Mouse (Mus musculus) heart, adult 2 months (tissue): ENCODE results near the gene Zfp664. TPM values are rescaled to one million over a fixed set of nuclear protein-coding genes. Genes with fewer than 3 reads are reported as not detected.

Source experiments
- DNase-seq, 2 experiments: peaks; one replicate each; pipeline ENCODE4 v3.0.0; 2021
- H3K27ac ChIP-seq: fragments of 200-600 bp; 2 replicates; pipeline ENCODE4 v1.8.1; 2022
- H3K27me3 ChIP-seq: fragments of 200-500 bp; 2 replicates; pipeline ENCODE4 v1.6.1; 2012; ENCODE audit warnings: mild to moderate bottlenecking, low read length, inconsistent platforms, mixed read lengths; ENCODE audit not compliant: control insufficient read depth, insufficient read depth
- H3K36me3 ChIP-seq: fragments of 200-500 bp; 2 replicates; pipeline ENCODE4 v1.6.1; 2012; ENCODE audit warnings: low read length, inconsistent platforms; ENCODE audit not compliant: control insufficient read depth, insufficient read depth
- H3K4me1 ChIP-seq: fragments of 200-500 bp; 2 replicates; pipeline ENCODE4 v1.6.1; 2011; ENCODE audit warnings: low read length; ENCODE audit not compliant: control insufficient read depth, insufficient read depth
- H3K4me3 ChIP-seq: fragments of 200-600 bp; 2 replicates; pipeline ENCODE4 v1.8.1; 2022
- H3K79me2 ChIP-seq: fragments of 200-500 bp; replicated peaks from 2 replicates; pipeline ENCODE4 v1.6.1; 2012; ENCODE audit warnings: mild to moderate bottlenecking, inconsistent platforms, low read length, moderate library complexity, mixed read lengths; ENCODE audit not compliant: control insufficient read depth, insufficient read depth
- H3K9ac ChIP-seq: fragments of 200-500 bp; 2 replicates; pipeline ENCODE4 v1.6.1; 2012; ENCODE audit warnings: low read depth, mild to moderate bottlenecking, control low read depth, inconsistent platforms, low read length, mixed read lengths
- CTCF ChIP-seq: fragments of 200-600 bp; IDR thresholded peaks from 2 replicates; pipeline ENCODE4 v1.8.1; 2022; ENCODE audit warnings: antibody characterized with exemption, mild to moderate bottlenecking, moderate library complexity
- EP300 ChIP-seq: fragments of 200-500 bp; IDR thresholded peaks from 2 replicates; pipeline ENCODE4 v1.6.1; 2011; ENCODE audit warnings: low read depth, low read length, control low read depth; ENCODE audit not compliant: insufficient read depth
- POLR2A ChIP-seq: fragments of 200-500 bp; IDR thresholded peaks from 2 replicates; pipeline ENCODE4 v1.6.1; 2011; ENCODE audit warnings: mild to moderate bottlenecking, low read depth, low read length, control low read depth; ENCODE audit not compliant: insufficient read depth
- WGBS: fragments of 180-500 bp; shearing (Covaris S2); methylation state at CpG from one replicate; pipeline ENCODE4 v1.1.7; 2018; 5-methylcytosine and 5-hydroxymethylcytosine counted together
- intact Hi-C: fragments of 180-260 bp; cut with DNase I; formaldehyde crosslinking; loops from one replicate; pipeline ENCODE4 v1.15.1; 2025
- long read RNA-seq: library from polyadenylated mRNA; stranded (forward); transcript quantifications from one replicate; pipeline ENCODE4 v2.0.0, GENCODE M21; 2021
- polyA plus RNA-seq: library from polyadenylated mRNA; depleted of rRNA; stranded (reverse); fragments of >200 nt; gene quantifications from 2 replicates; pipeline ENCODE4 v1.2.3, GENCODE M21; 2012; rRNA removed
- total RNA-seq, 2 experiments: library from RNA; stranded (reverse); gene quantifications; 2 replicates each; pipeline ENCODE4 v1.2.3; 2021

Zfp664 gene
- total RNA-seq (10 to 100 TPM; 37.4 to 38.6 TPM), polyA plus RNA-seq (12.6 and 21.8 TPM in 2 replicates)
- long read RNA-seq, full-length matches to known transcripts: 1 of 3 reads
- long read RNA-seq, partial matches to known transcripts: 0 of 3 reads
- long read RNA-seq, other reads (novel, unspliced or antisense): 2 of 3 reads

- Histone ChIP-seq H3K27ac (peak within 1 kb of the TSS; percentile 81), H3K79me2 (peaks cover 2% of the 10 kb centered on the region), H3K4me3 (peak within 1 kb of the TSS; percentile 72), H3K36me3 (peaks cover 2% of the 10 kb centered on the region; the same call in 1 of the 2 replicates), H3K9ac (peak within 1 kb of the TSS; percentile 90), H3K27me3 (peaks cover 2% of the 10 kb centered on the region; the same call in 1 of the 2 replicates), H3K4me1 (peaks cover 1% of the 10 kb centered on the region; the same call in 1 of the 2 replicates)
- TF ChIP-seq CTCF (no peak), POLR2A (peak; percentile 72), EP300 (0 out of 2 replicates have a peak, but pooled peaks have one; percentile 57)
- under 1% methylated on average over 91 of the region's 103 CpGs for WGBS
- DNase-seq: peak; percentile 97
- intact Hi-C loops: loop anchor here (5.0 to 10.0 kb wide), 2 partner anchors 435 to 613 kb away; partner anchors contain the start of genes Aacs and Sbno1
Measured at GRCm38 (mm10) chr5:124862013-124862866, at the start of gene Zfp664, which contains the start of gene Ccdc92. TSS of gene Zfp664 (plus strand) at chr5:124862691. TSS of gene Ccdc92 (minus strand) at chr5:124862424.

GRCm38 (mm10) chr5:124814797-124815196 lies 47.7 kb upstream of the Zfp664 start:
- WGBS: 54% methylated on average over 5 of the region's 5 CpGs
- Histone ChIP-seq H3K4me1 (no peaks in the 10 kb centered on the region), H3K36me3 (no peaks in the 10 kb centered on the region), H3K4me3 (no peak overlapping the region), H3K27ac (no peak overlapping the region), H3K9ac (no peak overlapping the region), H3K27me3 (no peaks in the 10 kb centered on the region), H3K79me2 (no peaks in the 10 kb centered on the region)
- intact Hi-C loops: no loop called here
- DNase-seq: no peak
- no peak for TF ChIP-seq EP300
- TF ChIP-seq POLR2A: no peak
- no peak for TF ChIP-seq CTCF

- Histone ChIP-seq H3K4me3 (no peak overlapping the region), H3K79me2 (no peaks in the 10 kb centered on the region), H3K36me3 (no peaks in the 10 kb centered on the region), H3K4me1 (no peaks in the 10 kb centered on the region), H3K27me3 (no peaks in the 10 kb centered on the region), H3K9ac (no peak overlapping the region), H3K27ac (no peak overlapping the region)
- 67% methylated on average over 15 of the region's 15 CpGs for WGBS
- intact Hi-C loops: no loop called here
- no peak for DNase-seq
- TF ChIP-seq EP300: no peak
- TF ChIP-seq CTCF: no peak
- no peak for TF ChIP-seq POLR2A
Measured at GRCm38 (mm10) chr5:124817050-124817449, 45.4 kb upstream of the Zfp664 start.

GRCm38 (mm10) chr5:124822128-124822894 lies 40.2 kb upstream of the Zfp664 start:
- intact Hi-C loops: no loop called here
- H3K27ac ChIP-seq: no peak overlapping the region
- no peaks in the 10 kb centered on the region for H3K79me2 ChIP-seq
- H3K9ac ChIP-seq: no peak overlapping the region
- TF ChIP-seq EP300 (no peak), POLR2A (no peak), CTCF (no peak)
- no peaks in the 10 kb centered on the region for H3K36me3 ChIP-seq
- H3K4me3 ChIP-seq: no peak overlapping the region
- WGBS: 76% methylated on average over 18 of the region's 18 CpGs
- H3K27me3 ChIP-seq: no peaks in the 10 kb centered on the region
- no peaks in the 10 kb centered on the region for H3K4me1 ChIP-seq
- no peak for DNase-seq

- Histone ChIP-seq H3K79me2 (no peaks in the 10 kb centered on the region), H3K27ac (no peak overlapping the region), H3K36me3 (no peaks in the 10 kb centered on the region), H3K4me1 (no peaks in the 10 kb centered on the region), H3K4me3 (no peak overlapping the region), H3K27me3 (no peaks in the 10 kb centered on the region), H3K9ac (no peak overlapping the region)
- intact Hi-C loops: no loop called here
- DNase-seq: no peak
- TF ChIP-seq CTCF: no peak
- TF ChIP-seq EP300: no peak
- TF ChIP-seq POLR2A: no peak
- WGBS: 86% methylated on average over 12 of the region's 12 CpGs
Measured at GRCm38 (mm10) chr5:124830331-124830730, 32.2 kb upstream of the Zfp664 start.

- no peak overlapping the region for H3K27ac ChIP-seq
- H3K4me3 ChIP-seq: no peak overlapping the region
- WGBS: 93% methylated on average over 15 of the region's 15 CpGs
- H3K27me3 ChIP-seq: no peaks in the 10 kb centered on the region
- H3K4me1 ChIP-seq: no peaks in the 10 kb centered on the region
- no peak for DNase-seq
- TF ChIP-seq CTCF (no peak), EP300 (no peak), POLR2A (no peak)
- no peak overlapping the region for H3K9ac ChIP-seq
- H3K36me3 ChIP-seq: no peaks in the 10 kb centered on the region
- intact Hi-C loops: no loop called here
- no peaks in the 10 kb centered on the region for H3K79me2 ChIP-seq
Measured at GRCm38 (mm10) chr5:124835218-124835617, 27.3 kb upstream of the Zfp664 start.
